Mouse (Mus musculus) adrenal gland, adult 18-20 months (tissue): ENCODE data around the gene Nt5c. TPM values are rescaled to one million over a fixed set of nuclear protein-coding genes. Genes with fewer than 3 reads are reported as not detected.
"Not testable (repeated sequence)": the region's sequence is repeated elsewhere in the genome, so short reads cannot be mapped to it uniquely, and the experiment has no call there.

Source experiments
- DNase-seq, 2 experiments: peaks; one replicate each; pipeline ENCODE4 v3.0.0; 2021 to 2022; ENCODE audit warnings: low spot score in 2 of 2
- total RNA-seq, 2 experiments: library from RNA; stranded (reverse); gene quantifications; 1 replicate in 1 of 2; 2 replicates in 1 of 2; pipeline ENCODE4 v1.2.3; 2021

Nt5c gene
- total RNA-seq, 2 experiments from 2014 or later, result 68.7 to 154 TPM

GRCm38 (mm10) chr11:115473626-115474275 is 17.9 kb downstream of the Nt5c start:
- DNase-seq, result peak; percentile 94 to 96

GRCm38 (mm10) chr11:115472183-115472582 is 19.5 kb downstream of the Nt5c start:
- no peak for DNase-seq

- DNase-seq, result no peak
Measured at GRCm38 (mm10) chr11:115467217-115467618, 24.4 kb downstream of the Nt5c start.

GRCm38 (mm10) chr11:115464851-115465250 is 26.8 kb downstream of the Nt5c start:
- DNase-seq, result no peak

DNA sequence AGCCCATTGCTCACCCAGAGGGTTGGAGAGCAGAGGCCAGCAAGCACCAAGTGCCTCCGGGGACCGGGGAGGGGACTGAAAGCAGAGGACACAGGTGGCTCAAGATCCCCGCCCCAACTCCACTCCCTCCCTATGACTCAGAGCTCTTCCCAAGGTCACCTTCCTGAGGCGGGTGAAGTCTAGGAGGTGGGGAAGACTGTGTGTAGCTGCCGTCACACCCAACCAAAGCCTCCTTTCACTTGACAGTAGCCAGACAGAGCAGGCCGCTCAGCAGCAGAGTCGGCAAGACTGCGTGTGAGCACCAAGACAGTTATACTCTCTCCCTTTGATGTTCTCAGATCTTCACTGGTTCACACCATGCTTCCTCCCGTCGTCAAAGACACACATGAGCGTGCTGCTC is 28.3 kb downstream of the Nt5c start:
- no peak for DNase-seq

DNA sequence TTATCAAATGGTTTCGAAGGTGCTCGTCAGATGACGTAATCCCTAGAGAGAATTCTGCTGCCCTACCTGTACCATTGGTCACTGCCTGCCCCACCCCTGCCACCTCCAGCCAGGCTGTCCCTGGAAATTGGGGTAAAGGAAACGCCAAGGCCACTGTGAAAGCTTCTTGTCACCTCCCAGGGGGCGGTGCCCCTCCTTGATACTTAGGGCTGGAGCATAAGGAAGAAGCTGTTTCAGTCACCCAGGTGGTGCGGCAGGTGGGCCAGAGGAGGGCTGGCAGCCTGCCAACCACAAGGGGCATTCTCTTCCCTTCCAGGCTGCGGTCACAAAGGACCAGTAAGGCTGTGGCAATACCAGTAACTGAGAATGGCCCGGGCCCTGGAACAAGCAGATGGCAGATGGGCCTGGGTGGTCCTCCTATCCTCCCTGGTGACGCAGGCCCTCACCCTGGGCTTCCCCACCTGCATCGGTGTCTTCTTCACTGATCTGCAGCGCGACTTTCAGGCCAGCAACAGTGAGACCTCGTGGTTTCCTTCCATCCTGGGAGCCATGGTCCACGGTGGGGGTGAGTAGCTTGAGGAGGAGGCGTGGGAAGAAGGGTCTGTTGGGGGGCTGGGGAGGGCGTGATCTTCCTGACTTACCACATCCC is 29.3 kb downstream of the Nt5c start, which contains the start of gene Slc16a5:
TSS of gene Slc16a5 (plus strand) at position 232 of the 649 bp plus-strand sequence.
- DNase-seq, result no peak

GRCm38 (mm10) chr11:115461846-115462242 is 29.8 kb downstream of the Nt5c start:
- DNase-seq, result no peak

GRCm38 (mm10) chr11:115460976-115461375 is 30.7 kb downstream of the Nt5c start:
- no peak for DNase-seq

DNA sequence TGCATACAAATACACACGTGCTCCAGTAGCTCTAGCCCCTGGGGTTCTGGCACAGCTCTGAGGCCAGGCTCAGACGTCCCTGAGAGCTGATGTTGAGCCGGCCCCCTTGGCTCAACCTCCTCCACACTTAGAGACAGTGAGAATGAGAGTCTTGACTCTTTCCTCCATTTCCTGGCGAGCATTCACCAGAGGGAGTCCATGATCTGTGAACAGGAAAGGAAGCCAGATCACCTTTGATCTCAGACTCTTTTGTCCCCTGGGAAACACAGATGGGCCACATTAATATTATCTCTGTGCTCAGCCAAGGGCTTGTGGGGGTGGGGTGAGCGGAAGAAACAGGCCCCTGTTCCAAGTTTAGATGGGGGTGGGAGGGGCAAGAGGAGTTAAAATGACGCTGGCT is 34.3 kb downstream of the Nt5c start:
- DNase-seq, result no peak

- DNase-seq, result no peak
Measured at GRCm38 (mm10) chr11:115456182-115456581, 35.5 kb downstream of the Nt5c start.

DNA sequence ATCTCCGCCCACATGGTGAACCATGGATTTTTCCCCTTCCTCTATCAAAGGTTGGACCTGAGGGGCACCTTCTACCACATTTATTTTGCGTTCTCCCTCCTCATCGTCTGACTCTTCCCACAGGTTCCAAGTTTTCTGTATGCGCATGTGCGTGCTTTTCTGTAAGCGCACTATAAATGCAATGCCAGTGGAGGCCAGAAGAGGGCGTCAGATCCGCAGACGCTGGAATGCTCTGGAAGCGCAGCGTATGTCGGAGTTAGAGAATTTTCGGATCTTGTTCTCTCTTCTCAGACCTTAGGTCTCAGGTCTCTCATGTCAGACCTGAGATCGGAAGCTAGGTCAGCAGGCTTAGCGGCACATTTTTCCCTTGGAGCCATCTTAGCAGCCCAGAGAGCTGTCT is 36.0 kb downstream of the Nt5c start:
- no peak for DNase-seq

GRCm38 (mm10) chr11:115454822-115455221 is 36.8 kb downstream of the Nt5c start:
- DNase-seq, result not testable (repeated sequence)

DNA sequence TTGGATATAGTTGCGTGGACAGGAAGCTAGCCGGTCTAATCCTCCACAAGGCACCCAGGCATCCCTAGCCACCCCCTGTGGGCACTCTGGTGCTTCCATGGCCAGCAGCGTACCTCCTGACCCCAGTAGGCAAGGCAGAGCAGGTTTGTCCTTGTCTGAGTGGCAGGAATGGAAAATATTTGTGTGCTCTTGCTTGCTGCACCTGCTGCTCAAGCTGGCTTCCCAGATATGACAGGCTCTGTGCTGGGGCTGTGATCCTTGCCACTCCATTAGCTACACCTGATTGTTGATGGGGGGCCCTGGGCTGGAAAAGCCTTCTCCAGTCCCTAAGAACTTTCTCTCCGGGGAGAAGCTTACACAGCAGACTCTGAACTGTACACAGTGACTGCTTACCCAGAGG is 38.4 kb downstream of the Nt5c start:
- DNase-seq, result no peak

DNA sequence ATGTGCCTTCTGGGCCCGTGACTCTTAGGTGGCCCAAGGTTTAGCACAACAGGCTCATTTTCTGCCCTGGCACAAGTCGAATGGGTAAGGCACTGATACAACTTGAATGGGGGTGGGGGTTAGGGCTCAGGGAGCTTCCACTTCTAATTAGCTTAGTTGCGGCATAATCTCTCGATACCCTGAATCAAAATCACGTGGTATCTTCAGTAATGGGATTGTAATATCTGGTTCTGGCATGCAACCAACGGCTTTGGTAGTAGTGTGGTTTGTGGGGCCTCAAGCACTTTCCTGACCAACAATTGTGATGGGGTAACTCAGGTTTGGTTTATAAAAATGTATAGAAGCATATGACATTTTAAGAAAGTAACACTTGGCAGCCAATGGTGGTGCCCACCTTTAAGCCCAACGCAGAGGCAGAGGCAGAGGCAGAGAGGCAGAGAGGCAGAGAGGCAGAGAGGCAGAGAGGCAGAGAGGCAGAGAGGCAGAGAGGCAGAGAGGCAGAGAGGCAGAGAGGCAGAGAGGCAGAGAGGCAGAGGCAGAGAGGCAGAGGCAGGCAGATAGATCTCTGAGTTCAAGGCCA is 39.3 kb downstream of the Nt5c start:
- no peak for DNase-seq

- no peak for DNase-seq
Measured at GRCm38 (mm10) chr11:115451781-115452241, 39.9 kb downstream of the Nt5c start.

- DNase-seq, result no peak
Measured at GRCm38 (mm10) chr11:115450176-115450575, 41.5 kb downstream of the Nt5c start.

GRCm38 (mm10) chr11:115448998-115449397 is 42.7 kb downstream of the Nt5c start:
- no peak for DNase-seq

DNA sequence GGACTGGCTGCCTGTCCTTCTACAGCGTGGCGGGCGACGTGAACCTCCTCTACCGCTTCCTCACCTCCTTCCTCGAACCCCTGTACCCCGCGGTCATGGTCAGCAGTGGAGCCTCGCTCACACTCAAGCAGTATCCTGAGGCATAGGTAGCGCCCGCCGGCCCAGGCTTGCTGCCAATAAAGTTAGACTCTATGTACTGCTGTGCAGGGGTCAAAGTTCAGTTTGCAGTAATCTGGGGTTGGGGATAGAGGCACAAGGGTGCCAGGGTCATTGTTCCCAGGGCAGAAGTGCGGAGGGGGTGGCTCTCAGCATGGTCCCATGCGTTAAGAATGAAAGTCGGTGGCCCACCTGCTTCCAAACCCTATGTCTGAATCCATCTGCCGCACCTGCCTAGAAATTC is 43.6 kb downstream of the Nt5c start:
- DNase-seq, result no peak

DNA sequence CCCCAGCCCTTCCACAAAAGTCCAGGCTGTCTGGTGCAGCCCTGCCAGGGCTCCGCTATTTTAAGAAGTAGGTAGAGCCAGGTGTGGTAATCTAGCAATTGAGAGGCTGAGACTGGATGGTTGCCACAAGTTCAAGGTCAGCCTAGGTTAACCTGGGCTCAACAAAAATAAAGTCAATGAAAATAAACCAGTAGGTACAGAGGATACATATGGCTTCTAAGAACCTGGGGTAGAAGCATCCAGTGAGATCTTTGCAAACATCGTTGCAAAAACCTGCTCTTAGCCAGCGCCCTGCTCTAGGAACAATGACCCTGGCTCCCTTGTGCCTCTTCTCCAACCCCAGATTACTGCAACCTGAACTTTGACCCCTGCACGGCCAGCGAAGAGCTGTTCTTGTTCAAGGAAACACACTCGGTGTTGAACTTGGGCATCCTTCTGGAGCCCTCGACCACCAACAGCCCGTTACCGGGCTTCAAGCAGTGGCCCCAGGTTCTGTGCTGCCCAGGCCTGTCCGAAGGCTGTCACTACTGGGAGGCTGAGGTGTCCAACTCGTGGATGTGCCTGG is 44.3 kb downstream of the Nt5c start:
- DNase-seq, result no peak

DNA sequence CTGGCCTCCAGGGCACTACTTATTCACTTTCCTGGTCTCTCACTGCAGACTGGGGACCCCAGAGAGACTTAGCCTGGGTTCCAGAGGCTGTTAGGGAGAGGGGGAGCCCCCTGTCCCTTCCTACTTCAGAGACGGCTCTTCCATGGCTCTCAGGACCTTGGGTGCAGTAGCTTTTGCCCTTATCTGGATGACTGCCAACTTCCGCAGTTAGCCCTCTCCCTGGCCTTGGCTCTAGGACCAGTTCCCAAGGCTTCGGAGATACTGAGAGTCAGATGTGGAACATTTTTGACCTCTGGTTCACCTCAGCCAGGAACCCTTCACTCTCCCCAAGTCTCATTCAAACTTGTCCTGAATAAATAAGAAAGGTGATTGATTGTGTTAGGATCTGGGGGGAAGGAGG is 44.8 kb downstream of the Nt5c start:
- peak in 1 of 2 experiments; percentile 42 for DNase-seq

DNA sequence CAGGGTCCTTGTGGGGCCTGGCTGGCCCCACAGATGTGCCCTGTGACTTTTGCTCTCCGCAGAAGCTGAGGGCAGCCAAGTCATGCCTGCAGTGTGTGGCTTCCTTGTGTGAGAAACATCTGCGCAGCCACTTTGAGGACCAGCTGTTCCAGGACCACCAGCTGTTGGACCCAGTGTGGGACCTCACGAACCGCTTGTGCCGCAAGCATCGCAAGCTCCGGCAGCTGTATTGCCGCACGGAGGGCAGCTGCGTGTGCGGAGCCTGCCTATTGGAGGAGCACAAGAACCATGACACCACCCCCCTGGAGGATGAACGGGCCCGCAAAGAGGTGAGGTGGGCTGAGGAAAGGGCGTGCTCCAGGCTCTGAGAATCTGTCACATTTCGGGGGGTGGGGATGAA is 50.2 kb downstream of the Nt5c start:
- DNase-seq, result no peak
